Mouse (Mus musculus) erythroblast, embryonic 14.5 days (primary cell): Measurements from ENCODE around the gene Myrf.

Experiments
- GATA1 ChIP-seq: IDR thresholded peaks from 2 replicates; pipeline ENCODE4 v1.6.1; 2012; ENCODE audit warnings: low read length, inconsistent platforms, mixed read lengths
- TAL1 ChIP-seq: IDR thresholded peaks from 3 replicates; pipeline ENCODE4 v1.6.1; 2012; ENCODE audit warnings: low read length, inconsistent platforms, mixed read lengths

GRCm38 (mm10) chr19:10195252-10195651 is 45.3 kb downstream of the Myrf start:
- TF ChIP-seq TAL1 = no peak
- TF ChIP-seq GATA1 = no peak
